Mouse (Mus musculus) cortical plate, adult 2 months (tissue): ENCODE measurements around the gene Gm47995.

Experiments used
- CTCF ChIP-seq: fragments of 200-500 bp; IDR thresholded peaks from 2 replicates; pipeline ENCODE4 v1.5.1; 2011; ENCODE audit warnings: mild to moderate bottlenecking, control low read depth, low read length; ENCODE audit not compliant: insufficient read depth; ENCODE audit errors: extremely low read depth
- POLR2A ChIP-seq: fragments of 200-500 bp; IDR thresholded peaks from 2 replicates; pipeline ENCODE4 v1.6.1; 2011; ENCODE audit warnings: mild to moderate bottlenecking, low read length, control low read depth; ENCODE audit not compliant: insufficient read depth; ENCODE audit errors: extremely low read depth

DNA sequence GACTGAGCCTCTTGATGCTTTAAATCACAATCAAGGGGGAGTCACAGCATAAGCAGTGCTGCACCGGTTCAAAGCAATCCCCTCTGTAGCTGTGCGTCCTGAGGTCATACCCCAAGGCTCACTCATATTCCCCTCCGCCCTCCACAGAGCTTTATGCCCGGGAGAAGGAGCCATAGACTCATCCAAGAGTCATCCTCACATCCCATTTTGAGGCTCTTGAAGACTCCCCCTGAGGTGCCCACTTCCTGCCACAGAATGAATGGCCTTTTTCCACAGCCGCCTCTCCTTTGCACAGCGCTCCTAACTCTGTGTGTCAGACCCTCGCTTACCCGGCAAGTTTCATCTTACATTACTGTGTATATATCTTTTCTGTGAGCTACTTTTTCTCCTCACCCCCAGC is 29.3 kb downstream of the Gm47995 start:
- no peak for TF ChIP-seq CTCF
- TF ChIP-seq POLR2A = no peak
